Mouse (Mus musculus): ENCODE measurements around the gene Snph.

DNA sequence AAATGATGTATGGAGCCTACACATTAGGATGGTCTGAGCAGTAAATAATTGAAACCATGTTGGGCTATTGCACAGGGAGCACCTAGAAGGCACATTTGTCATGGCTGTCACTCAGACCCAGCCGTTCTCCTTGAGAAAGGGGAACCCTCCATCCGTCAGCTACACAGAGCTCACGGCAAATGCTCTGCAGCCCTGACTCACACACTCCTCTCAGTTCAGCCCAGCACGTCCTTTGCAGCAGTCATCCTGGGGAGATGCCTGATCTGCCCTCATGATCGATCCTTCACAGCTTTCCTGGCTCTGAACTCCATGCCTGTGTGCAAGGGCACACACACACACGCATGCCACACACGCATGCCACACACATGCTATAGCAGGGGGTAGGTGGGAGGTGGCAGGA is 3.1 kb downstream of the Snph start:
- no peak for TF ChIP-seq POLR2A (IDR thresholded peaks at IDR 0.05; ENCODE audit: borderline replicate concordance, control insufficient read depth, low read depth, low read length)
- no peak for TF ChIP-seq CTCF (IDR thresholded peaks at IDR 0.05; ENCODE audit: control insufficient read depth, insufficient read depth, low read length)
